Mouse (Mus musculus) cerebellum, adult 11-12 months (tissue): ENCODE results near the gene Sdccag8.
"Not testable (repeated sequence)": the region's sequence is repeated elsewhere in the genome, so short reads cannot be mapped to it uniquely, and the experiment has no call there.

ENCODE experiments used
- DNase-seq: peaks from one replicate; pipeline ENCODE4 v3.0.0; 2022

The Sdccag8 gene

DNA sequence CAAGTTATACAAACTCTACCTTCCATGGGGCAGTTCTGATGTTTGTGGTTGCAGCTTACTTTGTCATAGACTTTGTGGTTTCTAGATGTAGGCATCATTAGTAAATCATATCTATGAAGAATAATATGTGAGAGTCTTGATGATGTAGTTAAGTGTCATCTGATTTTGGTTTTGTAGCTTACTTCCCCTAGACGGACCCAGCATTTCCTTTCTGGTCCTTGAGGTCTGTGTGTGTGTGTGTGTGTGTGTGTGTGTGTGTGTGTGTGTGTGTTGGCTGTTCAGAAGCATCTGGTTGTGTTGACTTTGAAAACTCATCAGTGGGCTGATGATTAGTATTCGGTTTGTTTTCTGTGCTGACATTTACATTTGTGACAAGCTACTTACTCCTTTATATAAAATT lies 17.6 kb downstream of the Sdccag8 start:
- DNase-seq, result no peak

GRCm38 (mm10) chr1:176832607-176833006 lies 18.1 kb downstream of the Sdccag8 start:
- DNase-seq, result no peak

DNA sequence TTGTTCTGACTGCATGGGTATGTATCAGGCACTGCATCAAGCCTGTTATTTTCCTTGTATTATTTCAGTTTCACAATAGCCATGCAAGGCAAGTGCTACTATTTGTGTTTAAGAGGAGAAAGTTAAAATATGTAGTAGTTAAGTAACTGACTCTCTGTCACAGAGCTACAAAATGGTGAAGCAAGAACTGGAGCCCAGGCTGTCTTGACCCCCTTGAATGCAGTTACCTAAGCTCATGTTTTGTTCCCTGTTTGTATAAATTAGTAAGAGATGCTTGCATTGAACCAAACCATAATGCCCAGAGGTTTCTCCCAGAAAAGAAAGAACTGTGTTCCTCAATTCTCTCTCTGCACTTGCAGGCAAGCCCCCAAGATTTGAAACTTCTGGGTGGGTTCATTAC lies 18.8 kb downstream of the Sdccag8 start:
- DNase-seq, result no peak

- no peak for DNase-seq
Measured at GRCm38 (mm10) chr1:176833948-176834347, 19.5 kb downstream of the Sdccag8 start.

- DNase-seq, result no peak
Measured at GRCm38 (mm10) chr1:176834880-176835279, 20.4 kb downstream of the Sdccag8 start.

DNA sequence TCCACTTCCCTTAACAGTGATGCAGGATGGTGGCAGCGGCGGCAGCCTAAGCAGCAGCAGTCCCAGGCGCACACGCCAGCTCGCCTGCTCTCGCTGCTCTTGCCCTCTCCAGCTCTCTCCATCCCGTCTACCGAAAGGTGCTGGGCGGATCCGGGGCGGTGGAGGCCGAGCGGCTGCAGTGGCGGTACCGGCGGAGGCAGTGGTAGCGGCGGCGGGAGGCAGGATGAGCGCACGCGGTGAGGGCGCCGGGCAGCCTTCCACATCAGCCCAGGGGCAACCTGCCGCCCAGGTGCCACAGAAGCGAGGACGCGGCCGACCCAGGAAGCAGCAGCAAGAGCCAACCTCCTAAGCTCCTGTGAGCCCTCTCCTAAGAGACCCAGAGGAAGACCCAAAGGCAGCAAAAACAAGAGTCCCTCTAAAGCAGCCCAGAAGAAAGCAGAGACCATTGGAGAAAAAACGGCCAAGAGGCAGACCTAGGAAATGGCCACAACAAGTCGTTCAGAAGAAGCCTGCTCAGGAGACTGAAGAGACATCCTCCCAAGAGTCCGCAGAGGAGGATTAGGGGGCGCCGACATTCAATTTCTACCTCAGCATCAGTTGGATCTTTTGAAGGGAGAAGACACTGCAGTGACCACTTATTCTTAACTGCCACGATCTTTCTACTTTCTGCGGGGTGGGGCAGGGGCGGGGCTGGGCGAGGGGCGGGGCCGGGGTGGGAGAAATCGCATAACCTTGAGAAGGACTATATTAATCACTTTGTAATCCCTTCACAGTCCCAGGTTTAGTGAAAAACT lies 21.2 kb downstream of the Sdccag8 start:
- no peak for DNase-seq

DNA sequence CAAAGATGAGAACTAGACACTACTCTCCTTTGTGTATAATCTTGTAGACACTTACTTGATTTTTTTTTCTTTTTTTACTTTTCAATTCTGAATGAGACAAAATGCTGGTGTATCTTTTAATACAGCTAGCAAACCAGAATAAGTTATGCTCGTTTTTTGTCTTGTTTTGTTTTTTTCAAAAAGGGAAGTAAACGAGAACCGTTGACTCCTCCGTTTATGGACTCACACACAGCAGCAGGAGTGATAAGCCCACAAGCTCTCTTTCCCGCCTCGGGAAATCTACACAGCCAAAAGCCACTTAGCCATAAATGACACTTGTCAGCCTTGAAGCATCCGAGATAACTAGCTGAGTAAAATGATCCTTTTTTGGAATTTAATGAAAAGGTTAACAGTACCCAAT lies 22.1 kb downstream of the Sdccag8 start:
- DNase-seq, result not testable (repeated sequence)

- DNase-seq, result no peak
Measured at GRCm38 (mm10) chr1:176845082-176845977, 30.9 kb downstream of the Sdccag8 start.

DNA sequence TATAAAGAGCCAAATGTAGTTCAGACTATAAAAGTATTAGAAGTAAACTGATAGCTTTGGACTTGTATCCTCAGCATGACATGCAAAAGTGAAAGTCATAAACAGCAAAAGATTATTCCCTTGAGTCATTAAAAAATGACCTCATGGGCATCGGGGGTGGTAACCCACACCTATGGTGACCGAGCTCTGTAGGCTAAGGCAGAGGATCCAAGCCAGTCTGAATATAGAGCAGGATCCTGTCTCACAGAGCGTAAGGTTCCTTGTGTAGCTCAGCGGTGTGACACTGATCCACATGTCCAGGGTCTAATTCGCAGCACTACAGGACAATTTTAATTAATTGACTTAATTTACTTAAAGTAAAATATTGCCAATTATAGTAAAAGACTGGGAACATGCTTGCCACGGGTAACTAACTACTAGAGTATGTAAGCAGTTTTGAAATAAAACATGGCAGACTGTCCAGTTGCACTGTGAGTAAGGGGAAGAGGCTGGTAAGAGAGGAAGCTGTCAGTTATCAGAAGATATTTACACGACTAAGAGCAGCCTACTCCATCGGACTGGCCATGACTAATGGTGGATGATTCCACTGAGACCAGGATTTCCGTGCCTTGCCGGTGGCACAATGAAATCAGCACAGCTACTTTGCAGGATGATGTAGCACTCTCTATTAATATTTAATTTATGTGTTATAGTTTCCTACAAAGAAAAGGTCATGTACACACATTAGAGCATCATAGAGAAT lies 32.8 kb downstream of the Sdccag8 start:
- DNase-seq, result no peak

DNA sequence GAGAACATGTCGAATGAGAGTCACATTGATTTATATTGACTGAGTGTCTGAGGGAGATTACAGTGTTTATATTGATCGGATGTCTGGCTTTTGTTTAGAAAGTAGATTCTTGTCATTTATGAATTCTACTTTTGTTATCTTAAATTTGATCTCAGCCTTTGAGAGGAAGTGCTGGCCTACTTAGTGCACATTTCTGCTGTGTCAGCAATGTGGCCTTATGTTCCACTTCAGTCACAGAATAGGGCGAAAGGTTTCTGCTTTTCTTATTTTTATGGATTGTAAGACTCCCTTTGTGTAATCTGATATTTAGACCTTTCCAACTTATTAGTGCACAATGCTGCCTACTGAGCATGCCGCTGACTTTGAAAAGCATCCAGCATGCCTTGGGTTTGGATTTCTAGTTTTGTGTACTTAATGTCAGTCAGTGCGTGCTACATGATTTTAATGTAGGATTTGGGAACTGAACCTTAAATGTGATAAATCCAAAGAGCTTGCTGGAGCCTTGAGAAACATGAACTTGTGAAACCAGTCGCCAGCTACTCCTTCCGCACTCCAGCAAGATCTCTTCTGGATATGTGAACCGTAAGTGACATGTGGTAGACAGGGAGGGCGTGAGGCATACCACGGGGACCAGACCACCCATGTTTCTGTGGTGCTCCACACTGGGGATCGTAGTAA lies 34.3 kb downstream of the Sdccag8 start:
- DNase-seq, result no peak

- no peak for DNase-seq
Measured at GRCm38 (mm10) chr1:176849377-176849776, 34.9 kb downstream of the Sdccag8 start.

- DNase-seq, result no peak
Measured at GRCm38 (mm10) chr1:176851401-176851800, 36.9 kb downstream of the Sdccag8 start.

DNA sequence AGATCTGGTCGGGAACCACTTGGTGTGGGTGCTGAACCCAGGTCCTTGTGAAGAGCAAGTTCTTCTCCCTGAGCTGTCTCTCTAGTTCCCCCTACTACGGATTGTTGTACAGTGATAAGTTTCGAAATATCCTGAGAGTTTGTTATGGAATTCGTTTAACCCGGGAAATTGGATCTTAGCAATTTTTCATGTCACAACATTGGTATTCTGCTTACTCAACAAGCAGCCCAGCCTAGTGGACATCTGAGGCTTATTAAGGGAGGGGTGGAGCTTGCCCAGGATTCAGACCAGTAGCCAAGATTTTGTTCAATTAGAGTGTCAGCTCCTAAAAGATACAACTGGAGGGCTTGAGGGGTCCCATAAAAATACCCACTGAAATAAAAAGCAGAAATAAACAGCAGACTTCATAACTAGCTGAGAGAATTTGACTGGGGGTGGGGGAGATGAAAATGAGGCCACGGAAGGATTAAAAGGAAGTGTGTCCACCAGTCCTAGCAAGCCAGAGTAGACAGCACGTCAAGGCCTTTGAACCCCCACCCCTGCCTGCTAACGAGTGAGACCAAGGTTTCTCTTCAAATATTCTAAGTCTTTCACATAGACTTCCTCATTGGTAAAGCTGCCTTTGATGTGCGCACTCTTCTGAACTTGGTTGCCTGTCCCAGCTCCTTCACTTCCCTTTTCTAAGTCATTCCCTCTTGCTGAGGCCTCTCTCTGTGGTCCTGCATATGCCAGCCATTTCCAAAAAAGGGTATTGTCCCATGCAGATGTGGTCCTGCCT lies 38.5 kb downstream of the Sdccag8 start:
- DNase-seq, result no peak

DNA sequence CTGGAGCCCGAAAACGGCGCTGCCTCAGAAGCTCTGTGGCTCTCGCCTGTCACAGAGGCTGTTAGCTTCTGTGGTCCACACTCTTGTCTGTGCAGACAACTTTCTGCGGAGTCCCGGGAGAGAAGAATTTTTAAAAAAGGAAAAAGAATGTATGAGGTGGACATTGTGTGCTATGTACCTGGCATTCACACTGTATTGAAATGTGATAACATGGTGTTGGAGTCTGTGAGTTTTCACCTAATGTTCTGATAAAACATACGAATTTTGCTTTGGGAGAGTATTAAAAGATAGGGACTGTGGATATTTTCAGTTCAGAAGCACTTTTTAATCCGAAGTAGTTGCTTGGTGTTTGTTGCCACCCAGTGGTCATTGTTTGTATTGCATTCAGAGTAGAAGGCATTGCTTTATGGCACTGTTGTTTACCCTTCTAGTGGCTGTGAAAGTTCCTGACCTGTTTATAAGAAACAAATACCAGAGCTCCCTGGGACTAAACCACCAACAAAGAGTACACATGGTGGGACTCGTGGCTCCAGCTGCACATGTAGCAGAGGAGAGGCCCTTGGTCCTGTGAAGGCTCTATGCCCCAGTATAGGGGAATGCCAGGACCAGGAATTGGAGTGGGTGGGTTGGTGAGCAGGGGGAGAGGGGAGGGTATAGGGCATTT lies 47.7 kb downstream of the Sdccag8 start:
- DNase-seq, result peak; percentile 33

GRCm38 (mm10) chr1:176870501-176870900 lies 56.0 kb downstream of the Sdccag8 start:
- no peak for DNase-seq

GRCm38 (mm10) chr1:176871975-176872374 lies 57.5 kb downstream of the Sdccag8 start:
- DNase-seq, result no peak

GRCm38 (mm10) chr1:176873463-176873862 lies 59.0 kb downstream of the Sdccag8 start:
- no peak for DNase-seq

GRCm38 (mm10) chr1:176874155-176874554 lies 59.7 kb downstream of the Sdccag8 start:
- DNase-seq, result no peak

DNA sequence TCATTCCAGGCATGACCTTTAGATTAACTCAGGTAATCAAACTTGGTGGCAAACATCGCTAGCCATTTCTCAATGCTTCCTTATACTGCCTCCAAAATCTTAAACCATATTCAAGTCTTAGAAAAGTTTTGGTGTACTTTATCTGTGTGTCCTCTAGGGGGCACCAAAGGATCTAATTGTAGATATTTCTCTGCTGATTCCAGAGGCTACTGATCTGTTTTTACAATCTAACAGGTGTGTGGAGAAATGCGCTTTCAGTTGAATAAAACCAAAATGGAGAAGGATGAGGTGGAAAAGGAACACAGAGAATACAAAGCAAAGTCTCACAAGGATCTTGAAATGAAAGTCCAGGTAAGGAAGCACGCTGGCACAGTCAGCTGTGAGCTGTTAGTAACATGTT lies 63.3 kb downstream of the Sdccag8 start:
- DNase-seq, result no peak

- no peak for DNase-seq
Measured at GRCm38 (mm10) chr1:176879005-176879404, 64.5 kb downstream of the Sdccag8 start.

- DNase-seq, result no peak
Measured at GRCm38 (mm10) chr1:176879614-176880013, 65.2 kb downstream of the Sdccag8 start.
